Mouse (Mus musculus): ENCODE measurements around the gene Prkg1. TPM values are rescaled to one million over a fixed set of nuclear protein-coding genes. Genes with fewer than 3 reads are reported as not detected.
A peak's percentile ranks its signal among the peaks of the same experiment; 100 is the strongest.

Prkg1 gene
- total RNA-seq, 1 experiment, result 1.5 TPM

- H3K4me3 ChIP-seq (ENCODE audit: insufficient read depth in 1 of 2, low read depth in 1 of 2, low read length in 2 of 2, poor library complexity in 1 of 2, severe bottlenecking in 1 of 2), result peak overlapping the region; percentile 67 to 88; a peak in 2 of 4 replicates
- no peak overlapping the region for H3K9ac ChIP-seq (ENCODE audit: insufficient read depth, low read depth, low read length, poor library complexity, severe bottlenecking)
- H3K9me3 ChIP-seq (ENCODE audit: control insufficient read depth, insufficient read depth, low read depth, low read length), result no peaks in the 10 kb centered on the region
- H3K4me1 ChIP-seq (ENCODE audit: control insufficient read depth in 2 of 2, insufficient read depth in 2 of 2, low read length in 2 of 2, poor library complexity in 1 of 2), result peaks cover 0 to 3% of the 10 kb centered on the region in 2 experiments; a peak in 1 of 4 replicates
- in situ Hi-C loops (cut with MboI; ENCODE audit: low sequenced_read_pairs in 2 of 2, unreplicated experiment in 2 of 2), result loop anchor here in 1 of 2 experiments (25.0 kb wide), 1 partner anchor 1101 kb away; no protein-coding TSS in a partner anchor
- no peak for DNase-seq (ENCODE audit: low read depth, low spot score)
- no peak for TF ChIP-seq HCFC1 (IDR thresholded peaks at IDR 0.05; ENCODE audit: borderline replicate concordance, insufficient read depth, low read length)
- no peak for TF ChIP-seq ZNF384 (IDR thresholded peaks at IDR 0.05; ENCODE audit: low read depth, low read length)
- no peak for TF ChIP-seq MAFK (IDR thresholded peaks at IDR 0.05; ENCODE audit: insufficient read depth, low read depth, low read length)
- no peak for TF ChIP-seq CHD2 (IDR thresholded peaks at IDR 0.05; ENCODE audit: low read depth, low read length)
- no peak for TF ChIP-seq ZC3H11A (IDR thresholded peaks at IDR 0.05; ENCODE audit: borderline replicate concordance, low read depth, low read length)
- H3K27ac ChIP-seq (ENCODE audit: insufficient read depth, low read depth, low read length, poor library complexity, severe bottlenecking), result no peak overlapping the region
- no peaks in the 10 kb centered on the region for H3K36me3 ChIP-seq (ENCODE audit: control insufficient read depth, insufficient read depth, low read length, poor library complexity, severe bottlenecking)
These were observed 1.5 kb downstream of the Prkg1 start for GRCm38 (mm10) chr19:31763246-31763821.

- H3K9me3 ChIP-seq (ENCODE audit: control insufficient read depth, insufficient read depth, low read depth, low read length), result no peaks in the 10 kb centered on the region
- peaks cover 0 to 3% of the 10 kb centered on the region in 2 experiments; a peak in 1 of 4 replicates for H3K4me1 ChIP-seq (ENCODE audit: control insufficient read depth in 2 of 2, insufficient read depth in 2 of 2, low read length in 2 of 2, poor library complexity in 1 of 2)
- no peak for DNase-seq (ENCODE audit: low read depth, low spot score)
- in situ Hi-C loops (cut with MboI; ENCODE audit: low sequenced_read_pairs in 2 of 2, unreplicated experiment in 2 of 2), result loop anchor here in 1 of 2 experiments (25.0 kb wide), 1 partner anchor 1100 kb away; no protein-coding TSS in a partner anchor
- H3K36me3 ChIP-seq (ENCODE audit: control insufficient read depth, insufficient read depth, low read length, poor library complexity, severe bottlenecking), result no peaks in the 10 kb centered on the region
- TF ChIP-seq ZC3H11A (IDR thresholded peaks at IDR 0.05; ENCODE audit: borderline replicate concordance, low read depth, low read length) (no peak), ZNF384 (IDR thresholded peaks at IDR 0.05; ENCODE audit: low read depth, low read length) (no peak), CHD2 (IDR thresholded peaks at IDR 0.05; ENCODE audit: low read depth, low read length) (no peak), MAFK (IDR thresholded peaks at IDR 0.05; ENCODE audit: insufficient read depth, low read depth, low read length) (no peak), HCFC1 (IDR thresholded peaks at IDR 0.05; ENCODE audit: borderline replicate concordance, insufficient read depth, low read length) (no peak)
- no peak overlapping the region for H3K27ac ChIP-seq (ENCODE audit: insufficient read depth, low read depth, low read length, poor library complexity, severe bottlenecking)
- H3K9ac ChIP-seq (ENCODE audit: insufficient read depth, low read depth, low read length, poor library complexity, severe bottlenecking), result no peak overlapping the region
- peak overlapping the region; percentile 67 to 88 for H3K4me3 ChIP-seq (ENCODE audit: insufficient read depth in 1 of 2, low read depth in 1 of 2, low read length in 2 of 2, poor library complexity in 1 of 2, severe bottlenecking in 1 of 2)
These were observed 2.2 kb downstream of the Prkg1 start for GRCm38 (mm10) chr19:31762411-31763245.

GRCm38 (mm10) chr19:31759855-31760254 lies 5.0 kb downstream of the Prkg1 start:
- no peak overlapping the region for H3K9ac ChIP-seq (ENCODE audit: insufficient read depth, low read depth, low read length, poor library complexity, severe bottlenecking)
- TF ChIP-seq ZC3H11A (IDR thresholded peaks at IDR 0.05; ENCODE audit: borderline replicate concordance, low read depth, low read length) (no peak), HCFC1 (IDR thresholded peaks at IDR 0.05; ENCODE audit: borderline replicate concordance, insufficient read depth, low read length) (no peak), MAFK (IDR thresholded peaks at IDR 0.05; ENCODE audit: insufficient read depth, low read depth, low read length) (no peak), CHD2 (IDR thresholded peaks at IDR 0.05; ENCODE audit: low read depth, low read length) (no peak), ZNF384 (IDR thresholded peaks at IDR 0.05; ENCODE audit: low read depth, low read length) (no peak)
- H3K9me3 ChIP-seq (ENCODE audit: control insufficient read depth, insufficient read depth, low read depth, low read length), result no peaks in the 10 kb centered on the region
- H3K4me3 ChIP-seq (ENCODE audit: insufficient read depth in 1 of 2, low read depth in 1 of 2, low read length in 2 of 2, poor library complexity in 1 of 2, severe bottlenecking in 1 of 2), result no peak overlapping the region
- H3K4me1 ChIP-seq (ENCODE audit: control insufficient read depth in 2 of 2, insufficient read depth in 2 of 2, low read length in 2 of 2, poor library complexity in 1 of 2), result peaks cover 0 to 5% of the 10 kb centered on the region in 2 experiments; a peak in 1 of 4 replicates
- no peak for DNase-seq (ENCODE audit: low read depth, low spot score)
- H3K27ac ChIP-seq (ENCODE audit: insufficient read depth, low read depth, low read length, poor library complexity, severe bottlenecking), result no peak overlapping the region
- in situ Hi-C loops (cut with MboI; ENCODE audit: low sequenced_read_pairs in 2 of 2, unreplicated experiment in 2 of 2), result loop anchor here in 1 of 2 experiments (25.0 kb wide), 1 partner anchor 1098 kb away; no protein-coding TSS in a partner anchor
- H3K36me3 ChIP-seq (ENCODE audit: control insufficient read depth, insufficient read depth, low read length, poor library complexity, severe bottlenecking), result no peaks in the 10 kb centered on the region

- Histone ChIP-seq H3K4me3 (ENCODE audit: insufficient read depth in 1 of 2, low read depth in 1 of 2, low read length in 2 of 2, poor library complexity in 1 of 2, severe bottlenecking in 1 of 2) (no peak overlapping the region), H3K27ac (ENCODE audit: insufficient read depth, low read depth, low read length, poor library complexity, severe bottlenecking) (no peak overlapping the region), H3K4me1 (ENCODE audit: control insufficient read depth in 2 of 2, insufficient read depth in 2 of 2, low read length in 2 of 2, poor library complexity in 1 of 2) (peaks cover 0 to 1% of the 10 kb centered on the region in 2 experiments; a peak in 1 of 4 replicates), H3K9me3 (ENCODE audit: control insufficient read depth, insufficient read depth, low read depth, low read length) (no peaks in the 10 kb centered on the region), H3K36me3 (ENCODE audit: control insufficient read depth, insufficient read depth, low read length, poor library complexity, severe bottlenecking) (no peaks in the 10 kb centered on the region), H3K9ac (ENCODE audit: insufficient read depth, low read depth, low read length, poor library complexity, severe bottlenecking) (no peak overlapping the region)
- DNase-seq (ENCODE audit: low read depth, low spot score), result peak; percentile 60
- TF ChIP-seq ZC3H11A (IDR thresholded peaks at IDR 0.05; ENCODE audit: borderline replicate concordance, low read depth, low read length) (peak; percentile 19; the same call in 1 of the 2 replicates), CHD2 (IDR thresholded peaks at IDR 0.05; ENCODE audit: low read depth, low read length) (no peak)
- in situ Hi-C loops (cut with MboI; ENCODE audit: low sequenced_read_pairs in 2 of 2, unreplicated experiment in 2 of 2), result loop anchor here in 1 of 2 experiments (25.0 kb wide), 1 partner anchor 1094 kb away; no protein-coding TSS in a partner anchor
These were observed 8.7 kb downstream of the Prkg1 start for GRCm38 (mm10) chr19:31755929-31756792.

All from ES-E14 (cell line).